Mouse (Mus musculus) brown adipose tissue, adult 24 weeks (tissue): ENCODE measurements around the gene Pla2g1b. TPM values are rescaled to one million over a fixed set of nuclear protein-coding genes. Genes with fewer than 3 reads are reported as not detected.
"Not testable (repeated sequence)": the region's sequence is repeated elsewhere in the genome, so short reads cannot be mapped to it uniquely, and the experiment has no call there.

Experiments
- H3K27ac ChIP-seq: fragments of 200-500 bp; replicated peaks from 2 replicates; pipeline ENCODE4 v1.5.1; 2012; ENCODE audit warnings: low read depth, mild to moderate bottlenecking, low read length
- H3K4me1 ChIP-seq: fragments of 200-500 bp; 2 replicates; pipeline ENCODE4 v1.6.1; 2012; ENCODE audit warnings: low read length, mixed read lengths; ENCODE audit not compliant: control insufficient read depth, insufficient read depth, insufficient read length
- H3K4me3 ChIP-seq: fragments of 200-500 bp; 2 replicates; pipeline ENCODE4 v1.5.1; 2012; ENCODE audit warnings: low read depth, mild to moderate bottlenecking, low read length, moderate library complexity; ENCODE audit not compliant: insufficient read depth
- polyA plus RNA-seq: library from polyadenylated mRNA; stranded (reverse); fragments of >200 nt; gene quantifications from 2 replicates; pipeline ENCODE4 v1.2.4, GENCODE M21; 2012; ENCODE audit not compliant: missing spikeins, insufficient read depth, insufficient read length

The Pla2g1b gene
- polyA plus RNA-seq, 1 experiment, result not detected

DNA sequence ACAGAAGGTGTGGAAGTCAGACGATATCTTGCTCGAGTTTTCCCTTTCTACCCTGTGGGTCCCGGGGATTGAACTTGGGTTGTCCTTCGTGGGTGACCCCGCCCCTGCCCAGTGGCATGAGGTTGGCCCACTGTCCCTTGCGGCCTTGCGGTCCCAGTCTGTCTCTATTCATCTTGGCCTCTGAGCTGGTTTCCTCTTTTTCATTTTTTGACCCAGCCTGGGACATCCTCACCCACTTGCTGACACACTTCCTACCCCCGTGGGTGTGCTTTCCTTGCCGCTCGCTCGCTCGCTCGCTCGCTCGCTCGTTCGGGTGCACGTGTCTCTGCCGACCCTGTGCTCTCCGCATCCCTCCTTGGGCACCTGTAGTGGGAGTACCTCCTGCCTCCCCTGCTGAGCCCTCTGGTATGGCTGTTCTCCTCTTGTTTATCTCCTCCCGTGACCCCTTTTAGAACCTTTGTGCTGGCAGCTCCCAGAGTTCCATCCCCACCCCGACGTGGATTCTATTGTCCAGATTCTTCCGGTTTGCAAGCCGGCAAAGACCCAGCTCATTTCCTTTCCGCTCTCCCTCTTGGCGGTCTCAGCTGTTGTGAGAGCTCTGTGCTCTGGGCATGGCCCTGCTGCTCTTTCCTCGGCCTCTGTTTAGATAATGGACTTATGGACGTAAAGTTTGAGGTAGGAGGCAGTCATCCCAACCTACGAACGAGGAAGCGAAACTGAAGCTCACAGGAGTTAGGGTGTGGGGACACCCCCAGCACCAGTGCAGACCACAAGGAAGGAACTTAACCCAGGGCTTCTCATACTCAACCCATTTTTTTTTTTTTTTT, 50.2 kb downstream of the Pla2g1b start:
- Histone ChIP-seq H3K4me1 (peaks cover 45% of the 10 kb centered on the region), H3K27ac (peak overlapping the region; percentile 99), H3K4me3 (peak overlapping the region; percentile 50)

DNA sequence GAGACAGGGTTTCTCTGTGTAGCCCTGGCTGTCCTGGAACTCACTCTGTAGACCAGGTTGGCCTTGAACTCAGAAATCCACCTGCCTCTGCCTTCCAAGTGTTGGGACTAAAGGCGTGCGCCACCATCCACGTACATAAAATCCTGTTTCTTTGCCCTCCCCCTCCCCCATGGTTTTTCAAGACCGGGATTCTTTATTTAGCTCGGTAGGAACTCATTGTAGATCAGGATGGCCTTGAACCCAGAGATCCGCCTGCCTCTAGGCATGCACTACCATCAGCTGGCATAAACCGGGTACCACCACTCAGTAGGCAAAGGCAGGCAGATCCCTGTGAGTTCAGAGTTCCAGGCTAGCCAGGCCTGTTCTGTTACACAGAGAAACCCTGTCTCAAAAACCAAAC, 50.8 kb downstream of the Pla2g1b start:
- peaks cover 43% of the 10 kb centered on the region for H3K4me1 ChIP-seq
- H3K27ac ChIP-seq, result peak overlapping the region; percentile 99
- no peak overlapping the region for H3K4me3 ChIP-seq

DNA sequence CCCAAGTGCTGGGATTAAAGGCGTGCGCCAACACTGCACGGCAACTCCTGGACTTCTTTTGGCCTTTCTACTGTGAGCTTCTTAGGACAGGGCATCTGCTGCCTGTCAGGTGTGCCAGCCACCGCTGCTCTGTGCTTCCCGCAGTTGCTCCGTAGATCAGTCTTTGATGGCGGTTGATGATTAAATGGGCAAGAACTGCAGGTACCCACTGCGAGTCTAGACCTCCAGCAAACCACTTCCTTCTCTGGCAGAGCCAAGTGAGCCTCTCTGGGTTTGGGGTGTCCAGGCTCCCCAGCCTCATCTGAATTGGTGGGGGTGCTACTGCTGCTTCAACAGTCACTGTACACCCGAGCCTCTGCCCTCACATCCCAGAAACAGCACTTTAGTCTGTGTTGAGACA, 51.4 kb downstream of the Pla2g1b start:
- Histone ChIP-seq H3K4me1 (peaks cover 38% of the 10 kb centered on the region), H3K27ac (peak overlapping the region; percentile 99), H3K4me3 (no peak overlapping the region)

DNA sequence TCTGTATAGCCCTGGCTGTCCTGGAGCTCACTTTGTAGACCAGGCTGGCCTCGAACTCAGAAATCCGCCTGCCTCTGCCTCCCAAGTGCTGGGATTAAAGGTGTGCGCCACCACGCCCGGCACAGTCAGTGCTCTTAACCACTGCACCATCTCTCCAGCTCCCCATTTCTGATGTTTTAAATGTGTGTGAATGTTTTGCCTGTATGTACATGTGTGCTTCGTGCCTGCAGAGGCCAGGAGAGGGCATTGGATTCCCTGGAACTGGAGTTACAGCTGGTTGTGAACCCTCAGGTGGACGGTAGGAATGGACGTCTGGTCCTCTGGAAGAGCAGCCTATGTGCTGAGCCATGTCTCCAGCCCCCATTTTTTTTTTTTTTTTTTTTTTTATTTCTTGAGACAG, 52.2 kb downstream of the Pla2g1b start:
- not testable (repeated sequence) for H3K4me3 ChIP-seq, H3K27ac ChIP-seq
- H3K4me1 ChIP-seq, result peaks cover 42% of the 10 kb centered on the region

DNA sequence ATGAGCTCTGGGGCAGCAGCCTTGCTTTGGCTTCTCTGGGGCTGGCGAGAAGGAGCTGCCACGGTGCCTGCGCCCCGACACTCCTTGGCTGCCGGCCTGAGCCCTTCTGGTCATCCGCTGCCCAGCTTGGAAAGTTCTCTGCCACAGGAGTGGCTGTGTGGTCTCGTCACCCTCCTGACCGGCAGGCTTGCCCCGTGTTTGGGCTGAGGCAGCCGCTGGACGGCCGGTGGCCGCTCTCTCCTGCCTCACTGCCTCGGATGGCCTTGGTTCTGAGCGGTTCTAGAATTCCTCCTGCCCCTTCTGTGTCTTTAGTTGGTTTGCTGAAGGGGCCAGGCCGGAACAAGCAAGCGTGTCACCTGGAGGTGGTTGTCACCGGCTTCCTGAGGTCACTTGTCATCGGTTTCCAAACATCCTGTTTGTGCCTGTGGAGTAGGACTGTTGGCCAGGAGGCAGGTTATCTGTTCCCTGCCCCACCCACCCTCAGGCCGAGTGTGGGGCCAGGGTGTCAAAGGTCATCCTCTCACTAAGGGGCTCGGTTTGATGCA, 54.3 kb downstream of the Pla2g1b start:
- Histone ChIP-seq H3K27ac (peak overlapping the region; percentile 93), H3K4me1 (peaks cover 46% of the 10 kb centered on the region), H3K4me3 (peak overlapping the region; percentile 60)

DNA sequence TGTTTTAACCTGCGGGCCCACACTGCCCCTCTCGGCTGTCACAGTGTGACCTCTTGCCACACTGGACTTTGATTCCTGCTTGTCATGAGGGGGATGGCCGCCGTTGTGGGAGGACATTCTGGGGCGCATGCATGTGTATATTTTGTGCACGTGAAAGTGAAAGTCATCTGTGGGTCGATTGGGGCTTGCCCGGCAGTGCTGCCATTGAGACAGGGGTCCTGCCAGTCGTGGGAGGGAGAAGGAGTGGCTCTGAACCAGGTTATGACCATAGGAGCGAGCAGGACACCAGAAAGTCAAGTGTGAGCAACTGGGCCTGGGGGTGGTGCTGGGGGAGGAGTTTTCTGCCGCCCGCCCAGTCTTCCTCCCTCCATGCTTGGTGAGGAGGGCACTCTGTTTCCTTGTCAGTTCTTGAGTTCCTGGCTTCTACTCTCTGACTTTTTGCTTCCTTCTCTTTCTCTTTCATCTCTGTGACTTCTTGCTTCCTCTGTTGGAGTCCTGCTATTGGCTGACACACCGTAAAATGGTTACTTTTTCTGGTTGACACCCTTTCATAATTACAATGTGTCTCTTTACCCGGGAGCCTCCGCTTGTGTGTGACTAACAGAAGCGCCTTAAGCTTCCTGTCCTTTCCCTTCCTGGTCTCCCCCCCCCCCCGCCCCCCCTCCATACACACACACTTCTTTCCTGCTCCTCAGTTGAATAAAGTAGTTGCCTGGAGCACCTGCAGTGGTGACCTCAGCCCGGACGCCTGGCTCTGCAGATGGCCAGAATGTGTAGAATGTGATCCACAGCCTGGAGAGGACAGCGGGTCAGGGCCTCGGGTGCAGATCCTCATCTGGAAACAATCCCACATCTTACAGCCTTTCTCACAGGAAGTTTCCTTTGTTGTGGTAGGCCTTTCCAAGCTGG, 55.7 kb downstream of the Pla2g1b start:
- H3K27ac ChIP-seq, result peak overlapping the region; percentile 93
- H3K4me1 ChIP-seq, result peaks cover 58% of the 10 kb centered on the region
- peak overlapping the region; percentile 39 for H3K4me3 ChIP-seq

DNA sequence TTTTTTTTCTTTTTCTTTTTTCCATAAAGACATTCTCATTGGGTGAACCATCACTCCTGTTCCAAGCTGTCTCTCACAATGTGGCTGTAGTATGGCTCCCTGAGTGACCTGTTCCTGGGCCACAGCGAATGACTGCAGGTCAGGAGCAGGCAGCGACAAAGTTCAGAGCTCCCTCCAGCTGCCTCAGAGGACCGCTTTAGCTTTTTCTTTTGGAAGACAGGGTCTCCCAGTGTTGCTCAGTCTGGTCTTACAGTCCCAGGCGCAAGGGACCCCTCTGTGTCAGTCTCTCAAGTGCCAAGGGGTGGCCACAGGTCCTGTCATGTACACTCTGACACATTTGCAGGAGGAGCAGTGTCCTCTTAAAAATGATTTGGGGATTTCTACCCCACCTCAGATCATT, 56.5 kb downstream of the Pla2g1b start:
- H3K27ac ChIP-seq, result peak overlapping the region; percentile 82
- no peak overlapping the region for H3K4me3 ChIP-seq

GRCm38 (mm10) chr5:115522981-115523499, 57.0 kb downstream of the Pla2g1b start:
- Histone ChIP-seq H3K4me3 (no peak overlapping the region), H3K4me1 (peaks cover 59% of the 10 kb centered on the region), H3K27ac (peak overlapping the region; percentile 82)

More for the DNA sequence above, 56.5 kb downstream of the Pla2g1b start:
- H3K4me1 ChIP-seq, result peaks cover 57% of the 10 kb centered on the region

GRCm38 (mm10) chr5:115523971-115524370, 57.9 kb downstream of the Pla2g1b start:
- no peak overlapping the region for H3K4me3 ChIP-seq
- H3K4me1 ChIP-seq, result peaks cover 60% of the 10 kb centered on the region

More at GRCm38 (mm10) chr5:115523971-115524370, 57.9 kb downstream of the Pla2g1b start:
- peak overlapping the region; percentile 82 for H3K27ac ChIP-seq

Other genes starting within 250 kb of the Pla2g1b start
- gene Pop5, start 230.4 kb upstream of the Pla2g1b start, polyA plus RNA-seq, result 187 and 188 TPM in 2 replicates
- 122 and 124 TPM in 2 replicates for gene Rnf10, start 193.4 kb upstream of the Pla2g1b start, polyA plus RNA-seq
- 95.7 and 103 TPM in 2 replicates for gene Coq5, start 186.6 kb upstream of the Pla2g1b start, polyA plus RNA-seq
- gene Dynll1, start 165.3 kb upstream of the Pla2g1b start, polyA plus RNA-seq, result 93.6 and 365 TPM in 2 replicates
- 40.6 and 50.7 TPM in 2 replicates for gene Srsf9, start 139.1 kb upstream of the Pla2g1b start, polyA plus RNA-seq
- 35.7 and 45.5 TPM in 2 replicates for gene Gatc, start 125.1 kb upstream of the Pla2g1b start, polyA plus RNA-seq
- 33.2 and 38.6 TPM in 2 replicates for gene Triap1, start 125.0 kb upstream of the Pla2g1b start, polyA plus RNA-seq
- 4,430 and 5,347 TPM in 2 replicates for gene Cox6a1, start 117.3 kb upstream of the Pla2g1b start, polyA plus RNA-seq
- gene Msi1, start 36.7 kb upstream of the Pla2g1b start, polyA plus RNA-seq, result 1.1 TPM in 1 of 2 replicates, not detected in the other
- gene Sirt4, start 18.5 kb downstream of the Pla2g1b start, polyA plus RNA-seq, result 11.4 and 18.4 TPM in 2 replicates
- 10.6 and 12.2 TPM in 2 replicates for gene Pxn, start 40.4 kb downstream of the Pla2g1b start, polyA plus RNA-seq
- 575 and 685 TPM in 2 replicates for gene Rplp0, start 93.2 kb downstream of the Pla2g1b start, polyA plus RNA-seq
- gene Gcn1l1, start 99.0 kb downstream of the Pla2g1b start, polyA plus RNA-seq, result 9.9 and 15.0 TPM in 2 replicates
- 20.9 and 29.4 TPM in 2 replicates for gene Rab35, start 165.6 kb downstream of the Pla2g1b start, polyA plus RNA-seq